Mouse (Mus musculus) liver, embryonic 11.5 days (tissue): ENCODE results near the gene Ppp2r2d. TPM values are rescaled to one million over a fixed set of nuclear protein-coding genes. Genes with fewer than 3 reads are reported as not detected.

Experiments
- ATAC-seq: fragments of 200-750 bp; cut with Nextera tagmentation; replicated peaks from 2 replicates; pipeline ENCODE4 v1.8.0; 2017; ENCODE audit warnings: moderate number of reproducible peaks, mild to moderate bottlenecking, moderate TSS enrichment, moderate library complexity; ENCODE audit not compliant: low FRiP score
- DNase-seq: peaks from one replicate; pipeline ENCODE4 v3.0.0-alpha.2; 2017; ENCODE audit warnings: low spot score
- H3K27ac ChIP-seq: fragments of 300-500 bp; sonication (generic); 2 replicates; pipeline ENCODE4 v1.5.1; 2014; ENCODE audit warnings: mild to moderate bottlenecking, low read depth, low read length, control low read depth
- H3K27me3 ChIP-seq: fragments of 300-500 bp; sonication (generic); replicated peaks from 2 replicates; pipeline ENCODE4 v1.6.1; 2014; ENCODE audit warnings: low read length, mixed read lengths; ENCODE audit not compliant: control insufficient read depth, insufficient read depth
- H3K36me3 ChIP-seq: fragments of 300-500 bp; sonication (generic); 2 replicates; pipeline ENCODE4 v1.6.1; 2014; ENCODE audit warnings: mild to moderate bottlenecking, low read length, moderate library complexity, mixed read lengths; ENCODE audit not compliant: control insufficient read depth, insufficient read depth
- H3K4me1 ChIP-seq: fragments of 300-500 bp; sonication (generic); replicated peaks from 2 replicates; pipeline ENCODE4 v1.6.1; 2014; ENCODE audit warnings: low read length, mixed read lengths; ENCODE audit not compliant: control insufficient read depth, insufficient read depth
- H3K4me2 ChIP-seq: fragments of 300-500 bp; sonication (generic); 2 replicates; pipeline ENCODE4 v1.6.1; 2014; ENCODE audit warnings: mild to moderate bottlenecking, control low read depth, moderate library complexity
- H3K4me3 ChIP-seq: fragments of 300-500 bp; sonication (generic); 2 replicates; pipeline ENCODE4 v1.5.1; 2014; ENCODE audit warnings: low read depth, low read length, control low read depth
- H3K9ac ChIP-seq: fragments of 300-500 bp; sonication (generic); 2 replicates; pipeline ENCODE4 v1.6.1; 2014; ENCODE audit warnings: low read depth, low read length, control low read depth
- H3K9me3 ChIP-seq: fragments of 300-500 bp; sonication (generic); 2 replicates; pipeline ENCODE4 v1.6.1; 2016; ENCODE audit warnings: low read length, inconsistent platforms, mixed read lengths; ENCODE audit not compliant: control insufficient read depth
- WGBS: fragments of 180-500 bp; shearing (Covaris S2); extraction: QIAGEN DNeasy Blood & Tissue Kit; methylation state at CpG from one replicate; pipeline ENCODE4 v1.1.7; 2014; 5-methylcytosine and 5-hydroxymethylcytosine counted together
- polyA plus RNA-seq: library from polyadenylated mRNA; unstranded; fragments of >200 nt; fragmentation: Nextera tagmentation; extraction: Ambion mirVana; gene quantifications from 2 replicates; pipeline ENCODE4 v1.2.1, GENCODE M21; 2014

The Ppp2r2d gene
- polyA plus RNA-seq, 1 experiment from 2014 or later = 40.9 TPM

- ATAC-seq = no peak
- H3K9ac ChIP-seq = no peak overlapping the region
- no peak overlapping the region for H3K27ac ChIP-seq
- no peak overlapping the region for H3K4me3 ChIP-seq
- no peaks in the 10 kb centered on the region for H3K9me3 ChIP-seq
- H3K4me1 ChIP-seq = peaks cover 15% of the 10 kb centered on the region
- H3K27me3 ChIP-seq = no peaks in the 10 kb centered on the region
- H3K4me2 ChIP-seq = no peak overlapping the region
- H3K36me3 ChIP-seq = peaks cover 12% of the 10 kb centered on the region
- DNase-seq = no peak
Measured at GRCm38 (mm10) chr7:138850083-138850482, 4.2 kb downstream of the Ppp2r2d start.

DNA sequence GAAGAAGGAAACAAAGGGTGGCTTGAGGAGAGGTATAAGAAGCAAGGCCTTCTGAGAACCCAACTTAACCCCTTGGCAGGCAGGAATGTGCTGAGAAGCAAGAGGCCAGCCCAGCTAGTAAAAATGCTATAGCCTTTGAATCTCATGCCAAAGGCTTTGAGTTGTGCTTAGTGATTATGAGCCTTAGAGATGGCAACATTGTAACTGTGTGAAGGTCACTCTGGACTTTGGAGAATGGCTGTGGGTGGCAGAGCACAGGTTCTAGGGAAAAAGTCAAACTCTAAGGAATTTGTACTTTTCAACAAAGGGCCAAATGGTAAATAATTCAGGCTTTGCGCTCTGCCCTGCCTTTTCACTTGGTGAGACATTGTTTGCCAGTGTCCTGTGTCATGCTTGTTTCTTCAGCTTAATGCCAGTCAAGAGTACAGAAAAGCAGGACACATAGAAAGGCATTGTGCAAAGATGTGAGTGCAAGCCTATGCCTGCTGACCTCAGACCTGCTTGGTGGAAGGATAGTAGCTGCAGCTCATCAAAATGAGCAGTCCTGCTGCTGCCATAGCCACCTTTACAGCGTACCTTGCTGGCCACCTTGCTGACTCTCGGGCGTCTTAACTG, 7.6 kb downstream of the Ppp2r2d start:
- Histone ChIP-seq H3K4me3 (no peak overlapping the region), H3K36me3 (peaks cover 15% of the 10 kb centered on the region), H3K27ac (no peak overlapping the region), H3K9ac (no peak overlapping the region), H3K27me3 (no peaks in the 10 kb centered on the region), H3K4me1 (peaks cover 4% of the 10 kb centered on the region; the same call in 1 of the 2 replicates), H3K4me2 (no peak overlapping the region), H3K9me3 (no peaks in the 10 kb centered on the region)
- ATAC-seq = no peak
- no peak for DNase-seq
- WGBS = 93% methylated on average over 4 of the region's 4 CpGs

DNA sequence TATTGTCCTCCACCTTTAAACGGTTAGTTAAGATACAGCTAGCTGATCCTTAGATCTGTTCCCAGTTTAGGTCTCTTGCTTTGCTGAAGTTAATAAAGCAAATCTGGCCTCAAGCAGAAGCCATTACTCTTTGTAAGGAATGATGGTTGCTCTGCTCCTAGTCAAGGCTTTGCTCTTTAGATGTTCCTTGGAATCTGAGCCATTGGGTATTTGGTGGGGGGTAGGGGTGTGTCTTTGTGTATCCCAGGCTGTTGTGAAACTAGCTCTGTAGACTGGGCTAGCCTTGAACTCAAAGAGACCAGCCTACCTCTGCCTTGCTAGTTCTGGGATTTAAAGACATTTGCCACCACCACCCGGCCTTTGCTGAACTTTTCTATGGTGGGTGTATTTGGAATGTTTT, 8.3 kb downstream of the Ppp2r2d start:
- H3K9ac ChIP-seq = no peak overlapping the region
- no peak overlapping the region for H3K4me2 ChIP-seq
- H3K27me3 ChIP-seq = no peaks in the 10 kb centered on the region
- no peak overlapping the region for H3K27ac ChIP-seq
- ATAC-seq (no peak), DNase-seq (no peak)
- peaks cover 18% of the 10 kb centered on the region for H3K36me3 ChIP-seq
- WGBS = 91% methylated on average over 2 of the region's 2 CpGs
- H3K4me1 ChIP-seq = peaks cover 4% of the 10 kb centered on the region; the same call in 1 of the 2 replicates
- no peaks in the 10 kb centered on the region for H3K9me3 ChIP-seq
- no peak overlapping the region for H3K4me3 ChIP-seq

GRCm38 (mm10) chr7:138856670-138857069, 10.8 kb downstream of the Ppp2r2d start:
- DNase-seq = no peak
- 70% methylated on average over 2 of the region's 2 CpGs for WGBS
- Histone ChIP-seq H3K36me3 (peaks cover 18% of the 10 kb centered on the region; the same call in 1 of the 2 replicates), H3K9me3 (no peaks in the 10 kb centered on the region), H3K9ac (no peak overlapping the region), H3K4me1 (no peaks in the 10 kb centered on the region), H3K4me2 (no peak overlapping the region), H3K27ac (no peak overlapping the region), H3K27me3 (no peaks in the 10 kb centered on the region), H3K4me3 (no peak overlapping the region)
- ATAC-seq = no peak

DNA sequence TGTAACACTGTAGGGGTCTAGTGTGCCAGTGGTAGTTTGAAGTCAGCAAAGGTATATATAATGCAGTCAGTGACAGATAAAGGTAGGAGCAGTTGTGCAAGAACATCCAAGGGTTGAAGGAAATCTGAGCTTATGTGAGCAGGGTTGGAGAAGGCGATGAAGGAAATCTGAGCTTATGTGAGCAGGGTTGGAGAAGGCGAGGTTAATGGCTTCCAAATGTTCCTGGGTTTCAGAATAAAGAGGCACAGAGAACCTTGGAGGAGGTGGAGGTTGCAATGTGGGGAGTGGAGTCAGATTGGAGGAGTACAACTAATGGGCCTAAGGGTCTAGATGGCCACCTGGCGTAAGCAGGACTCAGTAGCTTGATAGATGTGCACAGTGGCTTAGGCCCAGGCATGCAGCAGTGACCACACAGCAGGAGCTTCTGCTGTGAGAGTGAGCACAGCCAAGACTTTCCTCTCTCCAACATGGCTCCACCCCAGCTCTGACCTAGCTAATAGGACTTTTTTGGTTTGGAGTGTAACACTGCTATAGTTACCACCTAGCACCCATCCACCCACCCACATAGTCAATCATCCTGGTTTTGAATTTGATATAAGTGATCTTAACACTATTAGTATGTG, 18.2 kb downstream of the Ppp2r2d start:
- DNase-seq (no peak), ATAC-seq (no peak)
- no peak overlapping the region for H3K27ac ChIP-seq
- H3K4me3 ChIP-seq = no peak overlapping the region
- no peak overlapping the region for H3K4me2 ChIP-seq
- WGBS = 82% methylated on average over 3 of the region's 3 CpGs
- no peak overlapping the region for H3K9ac ChIP-seq
- H3K36me3 ChIP-seq = peaks cover 4% of the 10 kb centered on the region
- no peaks in the 10 kb centered on the region for H3K4me1 ChIP-seq
- no peaks in the 10 kb centered on the region for H3K9me3 ChIP-seq
- H3K27me3 ChIP-seq = no peaks in the 10 kb centered on the region

- ATAC-seq (no peak), DNase-seq (no peak)
- H3K4me1 ChIP-seq = no peaks in the 10 kb centered on the region
- no peak overlapping the region for H3K4me2 ChIP-seq
- no peak overlapping the region for H3K9ac ChIP-seq
- WGBS = 86% methylated on average over 1 of the region's 1 CpGs
- no peaks in the 10 kb centered on the region for H3K9me3 ChIP-seq
- H3K4me3 ChIP-seq = no peak overlapping the region
- H3K36me3 ChIP-seq = peaks cover 7% of the 10 kb centered on the region
- no peak overlapping the region for H3K27ac ChIP-seq
- no peaks in the 10 kb centered on the region for H3K27me3 ChIP-seq
Measured at GRCm38 (mm10) chr7:138864776-138865175, 18.9 kb downstream of the Ppp2r2d start.

GRCm38 (mm10) chr7:138867286-138867685, 21.4 kb downstream of the Ppp2r2d start:
- 72% methylated on average over 6 of the region's 6 CpGs for WGBS
- peaks cover 14% of the 10 kb centered on the region for H3K36me3 ChIP-seq
- no peak overlapping the region for H3K4me2 ChIP-seq
- H3K27ac ChIP-seq = no peak overlapping the region
- no peak for DNase-seq
- H3K9ac ChIP-seq = no peak overlapping the region
- H3K27me3 ChIP-seq = no peaks in the 10 kb centered on the region
- H3K4me1 ChIP-seq = no peaks in the 10 kb centered on the region
- H3K4me3 ChIP-seq = no peak overlapping the region
- H3K9me3 ChIP-seq = no peaks in the 10 kb centered on the region
- 0 out of 2 replicates have a peak, but pooled peaks have one; percentile 31 for ATAC-seq

- H3K27me3 ChIP-seq = no peaks in the 10 kb centered on the region
- H3K4me3 ChIP-seq = no peak overlapping the region
- no peaks in the 10 kb centered on the region for H3K4me1 ChIP-seq
- ATAC-seq (no peak), DNase-seq (no peak)
- no peaks in the 10 kb centered on the region for H3K9me3 ChIP-seq
- peaks cover 14% of the 10 kb centered on the region for H3K36me3 ChIP-seq
- no peak overlapping the region for H3K4me2 ChIP-seq
- 95% methylated on average over 4 of the region's 4 CpGs for WGBS
- no peak overlapping the region for H3K9ac ChIP-seq
- no peak overlapping the region for H3K27ac ChIP-seq
Measured at GRCm38 (mm10) chr7:138868316-138868715, 22.4 kb downstream of the Ppp2r2d start.

- H3K9ac ChIP-seq = no peak overlapping the region
- ATAC-seq (no peak), DNase-seq (no peak)
- H3K9me3 ChIP-seq = no peaks in the 10 kb centered on the region
- peaks cover 44% of the 10 kb centered on the region for H3K36me3 ChIP-seq
- no peak overlapping the region; the same call in 1 of the 2 replicates for H3K4me2 ChIP-seq
- no peaks in the 10 kb centered on the region for H3K27me3 ChIP-seq
- WGBS = 86% methylated on average over 3 of the region's 3 CpGs
- H3K4me1 ChIP-seq = no peaks in the 10 kb centered on the region
- H3K4me3 ChIP-seq = no peak overlapping the region
- H3K27ac ChIP-seq = no peak overlapping the region
Measured at GRCm38 (mm10) chr7:138872956-138873355, 27.1 kb downstream of the Ppp2r2d start.
